Mouse (Mus musculus) stomach, postnatal 0 days (tissue): ENCODE measurements at regions not wholly inside any gene's neighbourhood (a gene's known extent, or its start where the extent isn't known, plus 50 kb on each side); places are given as distances from the start of the nearest gene placed in this dataset.

Source experiments
- CTCF ChIP-seq: IDR thresholded peaks from 2 replicates; pipeline ENCODE4 v1.5.1; 2016; ENCODE audit warnings: antibody characterized with exemption, low read depth, mild to moderate bottlenecking, moderate library complexity
- EP300 ChIP-seq: optimal IDR thresholded peaks from 2 replicates; pipeline ENCODE3; 2016; ENCODE audit warnings: antibody characterized with exemption

DNA sequence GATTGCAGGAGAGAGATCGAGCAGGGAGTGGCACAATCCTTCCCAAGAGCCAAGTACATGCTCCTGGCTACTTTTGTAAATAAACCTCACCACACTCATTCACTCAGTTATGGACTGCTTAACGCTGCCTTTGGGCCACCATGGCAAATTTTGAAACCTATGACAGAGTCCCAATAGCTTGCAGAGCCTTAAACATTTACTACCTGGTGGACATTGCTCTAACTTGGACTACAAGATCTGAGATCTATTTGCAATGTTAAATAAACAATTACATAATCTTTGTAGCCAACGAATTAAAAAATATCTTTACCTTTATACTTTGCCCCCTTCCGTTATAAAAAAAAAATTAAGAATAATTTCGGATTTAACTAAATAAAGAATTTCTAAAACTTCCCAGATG is 104.9 kb downstream of the Tmco5 start:
- TF ChIP-seq CTCF (no peak), EP300 (no peak)
